Mouse (Mus musculus) heart, embryonic 15.5 days (tissue): Measurements from ENCODE around the gene Nsd2. TPM values are rescaled to one million over a fixed set of nuclear protein-coding genes. Genes with fewer than 3 reads are reported as not detected.

ENCODE experiments used
- ATAC-seq: fragments of 200-750 bp; cut with Nextera tagmentation; replicated peaks from 2 replicates; pipeline ENCODE4 v1.8.0; 2017; ENCODE audit warnings: low read depth, moderate TSS enrichment; ENCODE audit not compliant: insufficient number of reproducible peaks, insufficient read depth, low FRiP score
- H3K27ac ChIP-seq: fragments of 300-500 bp; sonication (generic); 2 replicates; pipeline ENCODE4 v1.5.1; 2015; ENCODE audit warnings: mild to moderate bottlenecking, inconsistent platforms
- H3K27me3 ChIP-seq: fragments of 300-500 bp; sonication (generic); 2 replicates; pipeline ENCODE4 v1.6.1; 2015; ENCODE audit warnings: inconsistent platforms
- H3K36me3 ChIP-seq: fragments of 300-500 bp; sonication (generic); 2 replicates; pipeline ENCODE4 v1.6.1; 2015; ENCODE audit warnings: mild to moderate bottlenecking, inconsistent platforms
- H3K4me1 ChIP-seq: fragments of 300-500 bp; sonication (generic); replicated peaks from 2 replicates; pipeline ENCODE4 v1.6.1; 2015; ENCODE audit warnings: inconsistent platforms
- H3K4me2 ChIP-seq: fragments of 300-500 bp; sonication (generic); 2 replicates; pipeline ENCODE4 v1.6.1; 2015; ENCODE audit warnings: inconsistent platforms, mild to moderate bottlenecking, moderate library complexity
- H3K4me3 ChIP-seq: fragments of 300-500 bp; sonication (generic); 2 replicates; pipeline ENCODE4 v1.5.1; 2015; ENCODE audit warnings: mild to moderate bottlenecking, inconsistent platforms
- H3K9ac ChIP-seq: fragments of 300-500 bp; sonication (generic); 2 replicates; pipeline ENCODE4 v1.6.1; 2015; ENCODE audit warnings: mild to moderate bottlenecking, inconsistent platforms
- H3K9me3 ChIP-seq: fragments of 300-500 bp; sonication (generic); replicated peaks from 2 replicates; pipeline ENCODE4 v1.6.1; 2016; ENCODE audit warnings: inconsistent platforms
- WGBS: fragments of 180-500 bp; shearing (Covaris S2); methylation state at CpG from one replicate; pipeline ENCODE4 v1.1.7; 2015; ENCODE audit warnings: mixed read lengths; 5-methylcytosine and 5-hydroxymethylcytosine counted together
- polyA plus RNA-seq: library from polyadenylated mRNA; unstranded; fragments of >200 nt; fragmentation: Nextera tagmentation; extraction: Ambion mirVana; gene quantifications from 2 replicates; pipeline ENCODE4 v1.2.1, GENCODE M21; 2015

The Nsd2 gene
- polyA plus RNA-seq, 1 experiment from 2014 or later = 25.3 TPM

- Histone ChIP-seq H3K4me3 (peak overlapping the region; percentile 99), H3K4me2 (peak overlapping the region; percentile 87), H3K27me3 (no peaks in the 10 kb centered on the region), H3K9me3 (no peaks in the 10 kb centered on the region), H3K4me1 (peaks cover 29% of the 10 kb centered on the region), H3K27ac (peak overlapping the region; percentile 98), H3K9ac (peak overlapping the region; percentile 99), H3K36me3 (no peaks in the 10 kb centered on the region)
- 19% methylated on average over 9 of the region's 9 CpGs for WGBS
- ATAC-seq = 0 out of 2 replicates have a peak, but pooled peaks have one; percentile 6
Observed at GRCm38 (mm10) chr5:33819141-33819875, 1.2 kb upstream of the Nsd2 start.

GRCm38 (mm10) chr5:33820733-33821621, 452 bp downstream of the Nsd2 start:
- peaks cover 31% of the 10 kb centered on the region for H3K4me1 ChIP-seq
- H3K36me3 ChIP-seq = no peaks in the 10 kb centered on the region
- H3K9ac ChIP-seq = peak overlapping the region; percentile 99
- WGBS = under 1% methylated on average over 109 of the region's 121 CpGs
- peak overlapping the region; percentile 99 for H3K4me3 ChIP-seq
- peak; percentile 44 for ATAC-seq
- peak overlapping the region; percentile 98 for H3K27ac ChIP-seq
- no peaks in the 10 kb centered on the region for H3K9me3 ChIP-seq
- peak overlapping the region; percentile 87 for H3K4me2 ChIP-seq
- H3K27me3 ChIP-seq = no peaks in the 10 kb centered on the region

GRCm38 (mm10) chr5:33821901-33822427, 1.4 kb downstream of the Nsd2 start:
- Histone ChIP-seq H3K4me3 (peak overlapping the region; percentile 99), H3K4me1 (peaks cover 36% of the 10 kb centered on the region), H3K27ac (no peak overlapping the region), H3K4me2 (peak overlapping the region; percentile 87), H3K9me3 (no peaks in the 10 kb centered on the region), H3K9ac (peak overlapping the region; percentile 99; the same call in 1 of the 2 replicates), H3K27me3 (no peaks in the 10 kb centered on the region), H3K36me3 (no peaks in the 10 kb centered on the region)
- 24% methylated on average over 2 of the region's 2 CpGs for WGBS
- no peak for ATAC-seq

- H3K4me3 ChIP-seq = peak overlapping the region; percentile 99; the same call in 1 of the 2 replicates
- no peaks in the 10 kb centered on the region for H3K36me3 ChIP-seq
- H3K4me1 ChIP-seq = peaks cover 36% of the 10 kb centered on the region
- no peak overlapping the region for H3K27ac ChIP-seq
- 29% methylated on average over 3 of the region's 3 CpGs for WGBS
- H3K4me2 ChIP-seq = peak overlapping the region; percentile 87
- H3K27me3 ChIP-seq = no peaks in the 10 kb centered on the region
- H3K9ac ChIP-seq = peak overlapping the region; percentile 99; the same call in 1 of the 2 replicates
- H3K9me3 ChIP-seq = no peaks in the 10 kb centered on the region
- no peak for ATAC-seq
Observed at GRCm38 (mm10) chr5:33822456-33822855, 1.9 kb downstream of the Nsd2 start.

- Histone ChIP-seq H3K4me3 (no peak overlapping the region), H3K27ac (no peak overlapping the region), H3K36me3 (no peaks in the 10 kb centered on the region), H3K4me2 (no peak overlapping the region), H3K27me3 (no peaks in the 10 kb centered on the region), H3K9me3 (no peaks in the 10 kb centered on the region), H3K9ac (no peak overlapping the region), H3K4me1 (peaks cover 23% of the 10 kb centered on the region)
- no peak for ATAC-seq
Observed at GRCm38 (mm10) chr5:33826001-33826400, 5.5 kb downstream of the Nsd2 start.

GRCm38 (mm10) chr5:33828107-33828506, 7.6 kb downstream of the Nsd2 start:
- no peak for ATAC-seq

GRCm38 (mm10) chr5:33829958-33830357, 9.4 kb downstream of the Nsd2 start:
- H3K4me1 ChIP-seq = peaks cover 6% of the 10 kb centered on the region
- 77% methylated on average over 3 of the region's 3 CpGs for WGBS
- no peak overlapping the region for H3K4me3 ChIP-seq
- ATAC-seq = no peak
- H3K27me3 ChIP-seq = no peaks in the 10 kb centered on the region
- no peak overlapping the region for H3K27ac ChIP-seq
- no peak overlapping the region for H3K4me2 ChIP-seq
- no peaks in the 10 kb centered on the region for H3K36me3 ChIP-seq
- no peaks in the 10 kb centered on the region for H3K9me3 ChIP-seq
- H3K9ac ChIP-seq = no peak overlapping the region

More at GRCm38 (mm10) chr5:33828107-33828506, 7.6 kb downstream of the Nsd2 start:
- H3K27ac ChIP-seq = no peak overlapping the region
- H3K4me2 ChIP-seq = no peak overlapping the region
- H3K9me3 ChIP-seq = no peaks in the 10 kb centered on the region
- no peaks in the 10 kb centered on the region for H3K36me3 ChIP-seq
- H3K27me3 ChIP-seq = no peaks in the 10 kb centered on the region
- no peak overlapping the region for H3K9ac ChIP-seq
- peaks cover 12% of the 10 kb centered on the region for H3K4me1 ChIP-seq
- no peak overlapping the region for H3K4me3 ChIP-seq
- WGBS = 87% methylated on average over 8 of the region's 8 CpGs

- Histone ChIP-seq H3K9me3 (no peaks in the 10 kb centered on the region), H3K27ac (no peak overlapping the region), H3K4me3 (no peak overlapping the region), H3K9ac (no peak overlapping the region), H3K4me1 (peaks cover 5% of the 10 kb centered on the region), H3K36me3 (no peaks in the 10 kb centered on the region), H3K4me2 (no peak overlapping the region), H3K27me3 (no peaks in the 10 kb centered on the region)
- no peak for ATAC-seq
- 74% methylated on average over 1 of the region's 1 CpGs for WGBS
Observed at GRCm38 (mm10) chr5:33830832-33831231, 10.3 kb downstream of the Nsd2 start.

GRCm38 (mm10) chr5:33841331-33841730, 20.8 kb downstream of the Nsd2 start:
- peaks cover 6% of the 10 kb centered on the region; the same call in 1 of the 2 replicates for H3K4me1 ChIP-seq
- no peak overlapping the region for H3K4me2 ChIP-seq
- H3K36me3 ChIP-seq = peaks cover 5% of the 10 kb centered on the region
- H3K9me3 ChIP-seq = no peaks in the 10 kb centered on the region
- no peak overlapping the region for H3K4me3 ChIP-seq
- no peak overlapping the region for H3K27ac ChIP-seq
- WGBS = 90% methylated on average over 1 of the region's 1 CpGs
- H3K9ac ChIP-seq = no peak overlapping the region
- no peak for ATAC-seq
- no peaks in the 10 kb centered on the region for H3K27me3 ChIP-seq

- H3K36me3 ChIP-seq = peaks cover 5% of the 10 kb centered on the region
Observed at GRCm38 (mm10) chr5:33842549-33842948, 22.0 kb downstream of the Nsd2 start.

GRCm38 (mm10) chr5:33851466-33851865, 30.9 kb downstream of the Nsd2 start:
- 88% methylated on average over 4 of the region's 4 CpGs for WGBS
- Histone ChIP-seq H3K4me1 (no peaks in the 10 kb centered on the region), H3K36me3 (peaks cover 26% of the 10 kb centered on the region)

More at GRCm38 (mm10) chr5:33842549-33842948, 22.0 kb downstream of the Nsd2 start:
- ATAC-seq = no peak
- Histone ChIP-seq H3K9me3 (no peaks in the 10 kb centered on the region), H3K4me1 (no peaks in the 10 kb centered on the region), H3K27me3 (no peaks in the 10 kb centered on the region), H3K27ac (no peak overlapping the region), H3K4me2 (no peak overlapping the region), H3K4me3 (no peak overlapping the region), H3K9ac (no peak overlapping the region)
- 80% methylated on average over 4 of the region's 4 CpGs for whole genome bisulfite sequencing

More at GRCm38 (mm10) chr5:33851466-33851865, 30.9 kb downstream of the Nsd2 start:
- H3K4me3 ChIP-seq = no peak overlapping the region
- no peak for ATAC-seq
- no peak overlapping the region for H3K27ac ChIP-seq
- H3K4me2 ChIP-seq = no peak overlapping the region
- no peaks in the 10 kb centered on the region for H3K27me3 ChIP-seq
- no peak overlapping the region for H3K9ac ChIP-seq
- no peaks in the 10 kb centered on the region for H3K9me3 ChIP-seq
